Mouse (Mus musculus) limb, embryonic 13.5 days (tissue): ENCODE measurements around the gene Lamtor1. TPM values are rescaled to one million over a fixed set of nuclear protein-coding genes. Genes with fewer than 3 reads are reported as not detected.
A peak's percentile ranks its signal among the peaks of the same experiment; 100 is the strongest.

Experiments used
- ATAC-seq: fragments of 200-750 bp; cut with Nextera tagmentation; 2 replicates; pipeline ENCODE4 v1.8.0; 2017; ENCODE audit warnings: low read depth, moderate number of reproducible peaks, moderate TSS enrichment; ENCODE audit not compliant: low FRiP score
- H3K27ac ChIP-seq: fragments of 300-500 bp; sonication (generic); 2 replicates; pipeline ENCODE4 v1.5.1; 2015; ENCODE audit warnings: inconsistent platforms, mild to moderate bottlenecking, moderate library complexity
- H3K27me3 ChIP-seq: fragments of 300-500 bp; sonication (generic); 2 replicates; pipeline ENCODE4 v1.6.1; 2015; ENCODE audit warnings: mild to moderate bottlenecking, inconsistent platforms
- H3K36me3 ChIP-seq: fragments of 300-500 bp; sonication (generic); 2 replicates; pipeline ENCODE4 v1.6.1; 2015; ENCODE audit warnings: inconsistent platforms, mild to moderate bottlenecking, moderate library complexity
- H3K4me1 ChIP-seq: fragments of 300-500 bp; sonication (generic); 2 replicates; pipeline ENCODE4 v1.6.1; 2015; ENCODE audit warnings: inconsistent platforms
- H3K4me2 ChIP-seq: fragments of 300-500 bp; sonication (generic); replicated peaks from 2 replicates; pipeline ENCODE4 v1.6.1; 2015; ENCODE audit warnings: inconsistent platforms, mild to moderate bottlenecking, moderate library complexity
- H3K4me3 ChIP-seq: fragments of 300-500 bp; sonication (generic); 2 replicates; pipeline ENCODE4 v1.5.1; 2015; ENCODE audit warnings: moderate library complexity, mild to moderate bottlenecking, inconsistent platforms
- H3K9ac ChIP-seq: fragments of 300-500 bp; sonication (generic); 2 replicates; pipeline ENCODE4 v1.6.1; 2015; ENCODE audit warnings: mild to moderate bottlenecking, inconsistent platforms
- H3K9me3 ChIP-seq: fragments of 300-500 bp; sonication (generic); 2 replicates; pipeline ENCODE4 v1.6.1; 2016; ENCODE audit warnings: inconsistent platforms
- WGBS: fragments of 180-500 bp; shearing (Covaris S2); methylation state at CpG from one replicate; pipeline ENCODE4 v1.1.7; 2015; 5-methylcytosine and 5-hydroxymethylcytosine counted together
- polyA plus RNA-seq: library from polyadenylated mRNA; unstranded; fragments of >200 nt; fragmentation: Nextera tagmentation; extraction: Ambion mirVana; gene quantifications from 2 replicates; pipeline ENCODE4 v1.2.1, GENCODE M21; 2015

The Lamtor1 gene
- polyA plus RNA-seq, 1 experiment from 2014 or later = 162 TPM

DNA sequence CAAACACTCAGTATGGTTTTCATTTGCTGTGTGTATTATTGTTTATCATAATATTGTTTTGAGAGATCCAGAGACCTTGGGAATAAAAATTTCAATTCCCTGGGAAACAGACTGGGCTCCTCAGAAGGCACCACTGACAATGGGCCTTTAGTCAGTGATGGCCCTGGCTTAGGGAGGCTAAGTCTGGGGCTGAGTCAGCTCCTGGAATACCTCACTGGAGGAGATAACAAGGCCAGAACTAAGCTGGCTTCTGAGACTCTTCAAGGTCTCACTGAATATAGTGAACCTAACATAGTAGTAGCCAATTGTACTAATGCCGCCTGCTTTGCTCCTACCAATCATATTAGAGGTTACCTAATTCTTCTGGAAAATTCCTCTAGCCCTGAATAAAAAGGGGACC is 29.7 kb upstream of the Lamtor1 start:
- Histone ChIP-seq H3K4me1 (no peaks in the 10 kb centered on the region), H3K27ac (no peak overlapping the region), H3K4me2 (no peak overlapping the region), H3K9ac (no peak overlapping the region), H3K36me3 (no peaks in the 10 kb centered on the region), H3K27me3 (no peaks in the 10 kb centered on the region), H3K9me3 (no peaks in the 10 kb centered on the region), H3K4me3 (no peak overlapping the region)
- 76% methylated on average over 1 of the region's 1 CpGs for WGBS
- ATAC-seq = no peak

DNA sequence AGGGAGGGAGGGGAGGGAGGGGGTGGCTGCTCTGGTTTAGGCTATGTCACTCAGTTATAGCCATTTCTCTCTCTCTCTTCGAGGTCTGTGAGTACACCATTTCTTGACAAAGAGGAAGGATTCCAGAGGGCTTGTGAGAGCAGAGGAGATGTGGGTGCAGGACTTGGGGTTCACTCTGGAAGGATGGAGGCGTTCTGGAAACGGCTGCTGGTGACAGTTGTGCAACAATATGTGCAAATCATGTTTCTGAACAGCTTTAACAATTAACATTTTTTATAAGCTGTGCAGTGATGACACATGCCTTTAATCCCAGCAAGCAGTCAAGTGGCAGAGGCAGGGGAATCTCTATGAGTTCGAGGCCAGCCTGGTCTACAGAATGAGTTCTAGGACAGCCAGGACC is 24.8 kb upstream of the Lamtor1 start:
- H3K9me3 ChIP-seq = no peaks in the 10 kb centered on the region
- 81% methylated on average over 4 of the region's 4 CpGs for WGBS
- H3K36me3 ChIP-seq = no peaks in the 10 kb centered on the region
- H3K27me3 ChIP-seq = no peaks in the 10 kb centered on the region
- H3K4me3 ChIP-seq = no peak overlapping the region
- no peak overlapping the region for H3K4me2 ChIP-seq
- H3K4me1 ChIP-seq = no peaks in the 10 kb centered on the region
- no peak for ATAC-seq
- no peak overlapping the region for H3K27ac ChIP-seq
- no peak overlapping the region for H3K9ac ChIP-seq

DNA sequence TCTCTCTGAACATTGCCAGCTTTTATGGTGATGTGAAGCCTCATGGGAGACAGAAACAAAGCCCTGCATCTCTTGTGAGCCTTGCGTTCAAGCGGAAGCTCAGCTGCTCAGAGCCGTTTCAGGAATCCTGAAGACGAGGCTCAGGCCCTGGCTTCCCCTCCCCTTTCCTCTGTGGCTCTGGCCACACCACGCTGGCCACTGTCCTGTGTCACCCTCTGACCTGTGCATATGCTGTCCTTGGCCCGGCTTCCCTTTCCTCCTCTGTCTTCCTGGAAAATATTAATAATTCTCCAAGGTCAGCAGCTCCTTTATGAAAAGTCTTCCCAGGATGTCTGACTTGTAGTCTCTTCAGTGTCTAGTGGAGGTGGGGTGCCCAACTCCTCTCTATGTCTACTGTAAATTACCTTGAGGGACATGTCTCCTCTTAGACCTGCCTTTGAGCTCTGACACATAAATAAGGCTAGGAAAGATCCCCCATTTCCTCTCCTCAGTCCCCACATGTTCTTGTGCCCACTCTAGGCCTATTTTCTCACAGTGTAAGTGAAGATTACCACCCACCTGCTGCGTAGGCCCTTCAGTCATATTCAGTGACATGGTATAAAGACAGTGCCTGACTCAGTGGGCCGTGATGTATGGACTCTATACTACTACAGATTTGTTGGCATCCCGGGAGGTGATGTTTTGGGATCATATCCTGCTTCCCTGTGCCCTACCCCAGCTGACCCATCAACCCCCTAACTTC is 23.1 kb upstream of the Lamtor1 start:
- H3K4me3 ChIP-seq = no peak overlapping the region
- H3K36me3 ChIP-seq = no peaks in the 10 kb centered on the region
- H3K4me1 ChIP-seq = no peaks in the 10 kb centered on the region
- no peak for ATAC-seq
- no peak overlapping the region for H3K9ac ChIP-seq
- H3K27me3 ChIP-seq = no peaks in the 10 kb centered on the region
- H3K4me2 ChIP-seq = no peak overlapping the region
- 67% methylated on average over 9 of the region's 9 CpGs for WGBS
- no peaks in the 10 kb centered on the region for H3K9me3 ChIP-seq
- no peak overlapping the region for H3K27ac ChIP-seq

DNA sequence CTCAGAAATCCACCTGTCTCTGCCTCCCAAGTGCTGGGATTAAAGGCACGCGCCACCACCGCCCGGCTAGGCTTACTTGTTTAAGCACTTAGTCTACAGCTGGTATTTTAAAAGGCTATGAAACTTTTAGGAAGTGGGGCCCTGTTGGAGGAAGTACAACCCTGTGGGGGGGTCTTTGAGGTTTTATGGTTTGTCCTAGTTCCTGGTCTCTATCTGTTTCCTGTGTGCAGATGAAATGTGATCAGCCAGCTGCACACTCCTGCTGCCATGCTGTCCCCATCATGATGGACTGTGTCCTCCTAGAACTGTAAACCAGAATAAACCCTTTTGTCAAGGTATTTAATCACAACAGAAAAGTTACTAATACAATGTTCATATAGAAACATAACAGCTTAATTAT is 21.5 kb upstream of the Lamtor1 start:
- no peak for ATAC-seq
- WGBS = 89% methylated on average over 4 of the region's 4 CpGs

DNA sequence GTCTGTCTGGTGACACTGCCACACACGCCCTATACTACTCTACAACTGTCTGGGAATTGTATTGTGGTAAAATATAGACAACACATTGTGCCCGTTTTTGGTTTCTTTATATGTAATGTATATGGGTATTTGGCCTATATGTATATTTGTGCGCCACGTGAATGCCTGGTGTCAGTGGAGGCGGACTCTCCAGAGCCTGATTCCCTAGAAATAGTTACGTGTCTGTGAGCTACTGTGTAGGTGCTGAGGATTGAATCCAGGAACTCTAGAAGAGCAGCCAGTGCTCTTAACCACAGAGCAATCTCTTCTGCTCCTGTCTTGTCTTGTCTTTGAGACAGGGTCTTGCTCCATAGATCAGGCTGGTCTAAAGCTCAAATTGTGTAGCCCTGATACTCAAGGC is 19.4 kb upstream of the Lamtor1 start:
- WGBS = 85% methylated on average over 6 of the region's 6 CpGs
- Histone ChIP-seq H3K4me2 (no peak overlapping the region), H3K36me3 (no peaks in the 10 kb centered on the region), H3K27me3 (no peaks in the 10 kb centered on the region), H3K9ac (no peak overlapping the region), H3K4me1 (no peaks in the 10 kb centered on the region), H3K27ac (no peak overlapping the region), H3K4me3 (no peak overlapping the region), H3K9me3 (no peaks in the 10 kb centered on the region)
- ATAC-seq = no peak

More for the DNA sequence above, 21.5 kb upstream of the Lamtor1 start:
- no peaks in the 10 kb centered on the region for H3K4me1 ChIP-seq
- H3K9ac ChIP-seq = no peak overlapping the region
- no peak overlapping the region for H3K4me3 ChIP-seq
- no peaks in the 10 kb centered on the region for H3K9me3 ChIP-seq
- no peaks in the 10 kb centered on the region for H3K27me3 ChIP-seq
- H3K36me3 ChIP-seq = no peaks in the 10 kb centered on the region
- no peak overlapping the region for H3K27ac ChIP-seq
- H3K4me2 ChIP-seq = no peak overlapping the region

DNA sequence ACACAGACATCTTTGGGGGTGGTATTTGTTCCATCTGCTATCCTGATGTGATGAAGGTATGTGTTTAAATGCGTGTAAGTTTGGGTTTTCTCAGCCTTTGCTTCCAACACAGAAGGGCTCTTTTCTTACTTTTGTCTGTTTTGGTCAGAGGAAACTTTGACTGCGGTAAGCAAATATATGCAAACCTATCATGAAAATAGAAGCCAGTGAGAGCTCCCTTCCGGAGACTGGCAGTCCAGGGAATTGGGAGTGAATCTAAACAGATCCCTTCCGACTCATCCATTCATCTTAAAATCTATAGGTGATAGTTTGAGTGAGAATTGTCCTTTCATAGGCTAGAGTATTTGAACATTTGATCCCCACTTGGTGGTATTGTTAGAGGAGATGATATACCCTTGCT is 17.2 kb upstream of the Lamtor1 start:
- ATAC-seq = no peak
- Histone ChIP-seq H3K36me3 (no peaks in the 10 kb centered on the region), H3K4me3 (no peak overlapping the region), H3K27me3 (no peaks in the 10 kb centered on the region), H3K9ac (no peak overlapping the region), H3K9me3 (no peaks in the 10 kb centered on the region), H3K4me1 (no peaks in the 10 kb centered on the region), H3K4me2 (no peak overlapping the region), H3K27ac (no peak overlapping the region)
- 88% methylated on average over 4 of the region's 4 CpGs for WGBS

DNA sequence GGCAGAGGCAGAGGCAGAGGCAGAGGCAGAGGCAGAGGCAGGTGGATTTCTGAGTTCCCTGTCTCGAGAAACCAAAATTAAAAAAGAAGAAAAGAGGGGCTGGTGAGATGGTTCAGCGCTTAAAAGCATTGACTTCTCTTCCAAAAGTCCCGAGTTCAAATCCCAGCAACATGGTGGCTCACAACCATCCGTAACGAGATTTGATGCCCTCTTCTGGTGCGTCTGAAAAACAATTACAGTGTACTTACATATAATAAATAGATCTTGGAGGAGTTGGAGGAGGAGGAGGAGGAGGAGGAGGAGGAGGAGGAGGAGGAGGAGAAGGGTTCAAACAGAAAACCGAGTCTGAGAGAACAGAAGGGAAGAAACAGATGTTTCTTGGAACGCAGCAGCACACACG is 10.0 kb upstream of the Lamtor1 start:
- Histone ChIP-seq H3K27me3 (no peaks in the 10 kb centered on the region), H3K9me3 (no peaks in the 10 kb centered on the region), H3K27ac (peak overlapping the region; percentile 44; the same call in 1 of the 2 replicates), H3K4me2 (peak overlapping the region; percentile 63), H3K4me3 (peak overlapping the region; percentile 56), H3K36me3 (peaks cover 5% of the 10 kb centered on the region; the same call in 1 of the 2 replicates), H3K9ac (peak overlapping the region; percentile 58; the same call in 1 of the 2 replicates), H3K4me1 (peaks cover 5% of the 10 kb centered on the region; the same call in 1 of the 2 replicates)
- 33% methylated on average over 9 of the region's 9 CpGs for WGBS
- ATAC-seq = no peak

DNA sequence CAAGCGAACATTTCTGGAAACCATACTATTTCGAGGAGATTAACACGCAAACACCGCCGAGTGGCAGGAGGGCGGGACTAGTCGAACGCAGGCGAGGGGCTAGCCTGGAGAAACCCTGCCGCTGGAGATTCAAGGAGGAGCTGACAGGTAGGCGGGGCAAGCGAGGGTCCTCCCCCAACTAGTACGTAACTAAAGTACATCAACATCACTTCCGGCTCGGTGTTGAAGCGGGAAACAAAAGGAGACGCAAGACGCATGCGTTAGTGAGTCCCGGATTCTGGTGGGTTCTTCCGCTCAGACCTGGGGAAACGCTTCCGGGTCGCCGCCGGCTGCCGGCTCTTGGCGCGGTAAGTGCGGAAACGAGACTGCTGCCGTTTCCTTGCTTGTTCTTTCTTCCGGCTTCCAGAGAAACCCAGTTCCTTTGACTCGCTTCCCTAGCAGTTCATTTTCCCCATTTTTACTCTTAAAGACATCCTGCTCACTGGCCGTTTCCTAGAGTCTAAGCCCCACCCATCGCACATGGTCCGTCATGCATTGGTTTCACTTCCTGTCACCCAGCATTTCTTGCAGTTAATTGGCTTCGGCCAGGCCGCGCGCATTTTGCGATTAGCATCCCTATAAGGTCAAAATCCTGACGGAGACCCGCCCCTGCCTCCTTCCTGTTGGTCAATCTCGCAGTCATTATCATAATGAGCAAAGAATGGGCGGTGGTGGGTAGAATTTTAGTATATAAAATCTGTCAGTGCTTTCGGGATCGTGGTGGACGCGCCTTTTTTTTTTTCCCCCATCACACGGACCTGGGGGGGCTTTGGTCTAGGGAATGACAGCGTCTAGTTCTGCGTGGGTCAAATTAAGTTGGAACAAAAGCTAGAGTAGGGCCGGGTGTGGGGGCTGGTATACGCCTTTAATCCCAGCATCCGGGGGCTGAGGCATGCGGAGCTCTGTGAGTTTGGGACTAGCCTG is 9.3 kb upstream of the Lamtor1 start:
- WGBS = under 1% methylated on average over 57 of the region's 57 CpGs
- peak; percentile 98 for ATAC-seq

DNA sequence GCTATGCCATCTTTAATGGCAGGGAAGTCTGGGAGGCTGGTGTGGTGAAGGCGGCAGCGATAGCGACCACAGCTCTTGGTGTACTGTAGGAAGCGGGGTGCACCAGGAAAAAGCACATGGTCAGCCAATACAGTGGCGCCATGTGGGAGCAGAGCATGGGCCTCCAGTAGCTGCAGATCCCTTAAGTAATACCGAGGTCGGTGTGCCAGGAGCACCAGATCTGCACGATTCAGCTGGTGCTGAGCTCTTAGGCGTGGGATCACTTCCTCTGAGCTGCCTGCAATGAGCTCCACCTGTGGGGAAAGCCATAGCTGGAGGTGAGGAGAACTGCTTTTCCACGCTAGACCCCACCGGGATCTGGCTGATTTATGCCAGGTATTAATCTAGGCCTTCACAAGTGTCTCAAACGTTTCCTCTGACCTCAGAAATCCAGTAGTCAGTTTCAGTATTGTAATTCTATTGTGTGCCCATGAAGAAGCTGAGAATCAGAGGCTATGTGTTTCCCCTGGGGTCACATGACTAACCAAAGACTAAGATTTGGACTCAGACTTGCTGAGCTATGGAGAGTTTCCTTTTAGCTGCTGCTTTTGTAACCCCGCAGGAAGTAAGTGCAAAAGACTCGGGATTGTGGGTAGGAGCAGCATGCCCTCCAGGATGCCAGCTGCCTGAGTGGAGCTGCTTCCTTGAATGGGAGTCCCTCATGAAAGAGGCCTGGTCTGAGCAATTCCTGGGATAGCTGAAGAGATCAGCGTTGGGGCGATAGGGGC is 5.2 kb upstream of the Lamtor1 start:
- WGBS = 90% methylated on average over 16 of the region's 16 CpGs
- ATAC-seq = no peak
- Histone ChIP-seq H3K27ac (no peak overlapping the region), H3K9ac (peak overlapping the region; percentile 19), H3K4me3 (no peak overlapping the region), H3K36me3 (peaks cover 20% of the 10 kb centered on the region), H3K4me1 (peaks cover 9% of the 10 kb centered on the region), H3K4me2 (no peak overlapping the region), H3K9me3 (no peaks in the 10 kb centered on the region), H3K27me3 (no peaks in the 10 kb centered on the region)

More for the DNA sequence above, 9.3 kb upstream of the Lamtor1 start:
- Histone ChIP-seq H3K27me3 (no peaks in the 10 kb centered on the region), H3K4me2 (peak overlapping the region; percentile 63), H3K27ac (peak overlapping the region; percentile 93), H3K36me3 (peaks cover 10% of the 10 kb centered on the region; the same call in 1 of the 2 replicates), H3K9ac (peak overlapping the region; percentile 58), H3K4me3 (peak overlapping the region; percentile 56), H3K9me3 (no peaks in the 10 kb centered on the region), H3K4me1 (peaks cover 5% of the 10 kb centered on the region; the same call in 1 of the 2 replicates)

DNA sequence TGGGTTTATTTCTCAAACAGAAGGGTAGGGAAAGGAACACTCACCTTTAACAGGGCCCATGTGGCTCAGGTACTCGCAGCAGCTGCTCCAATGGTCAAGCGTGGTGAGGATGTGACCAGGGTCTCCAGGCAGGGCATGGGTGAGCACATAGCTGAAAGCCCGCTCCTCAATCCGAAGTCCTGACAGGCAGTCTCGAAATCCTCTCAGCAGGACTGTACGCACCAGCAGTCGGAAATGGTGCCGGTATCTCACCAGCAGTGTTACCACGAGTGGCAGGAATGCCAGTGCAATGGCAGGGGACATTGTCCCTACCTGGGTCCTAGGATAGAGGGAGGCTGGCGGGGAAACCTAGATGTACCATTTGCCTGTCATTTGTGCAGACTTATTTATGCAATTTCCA is 3.7 kb upstream of the Lamtor1 start:
- Histone ChIP-seq H3K27me3 (no peaks in the 10 kb centered on the region), H3K4me3 (no peak overlapping the region), H3K27ac (no peak overlapping the region), H3K4me2 (no peak overlapping the region), H3K9me3 (no peaks in the 10 kb centered on the region), H3K4me1 (peaks cover 16% of the 10 kb centered on the region), H3K9ac (no peak overlapping the region), H3K36me3 (peaks cover 20% of the 10 kb centered on the region)
- WGBS = 90% methylated on average over 10 of the region's 10 CpGs
- no peak for ATAC-seq

DNA sequence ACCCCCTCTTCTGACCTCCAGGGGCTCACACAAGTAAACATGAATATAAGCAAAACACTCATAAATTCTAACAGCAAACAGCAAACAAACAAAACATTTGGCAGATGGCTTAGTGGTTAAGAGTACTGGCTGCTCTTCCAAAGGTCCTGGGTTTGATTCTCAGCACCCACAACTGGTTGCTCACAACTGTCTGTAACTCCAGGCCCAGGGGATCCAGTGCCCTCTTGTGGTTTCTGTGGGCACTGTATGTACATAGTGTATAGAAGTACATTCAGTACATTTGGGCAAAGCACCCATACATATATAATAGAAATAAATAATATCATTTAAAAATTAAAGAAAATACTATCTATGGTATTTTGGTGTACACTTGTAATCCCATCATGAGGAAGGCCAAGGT is 2.9 kb upstream of the Lamtor1 start:
- Histone ChIP-seq H3K27me3 (no peaks in the 10 kb centered on the region), H3K9ac (no peak overlapping the region), H3K4me2 (no peak overlapping the region), H3K9me3 (no peaks in the 10 kb centered on the region), H3K4me3 (no peak overlapping the region), H3K4me1 (peaks cover 16% of the 10 kb centered on the region), H3K36me3 (peaks cover 20% of the 10 kb centered on the region), H3K27ac (no peak overlapping the region)
- ATAC-seq = no peak

DNA sequence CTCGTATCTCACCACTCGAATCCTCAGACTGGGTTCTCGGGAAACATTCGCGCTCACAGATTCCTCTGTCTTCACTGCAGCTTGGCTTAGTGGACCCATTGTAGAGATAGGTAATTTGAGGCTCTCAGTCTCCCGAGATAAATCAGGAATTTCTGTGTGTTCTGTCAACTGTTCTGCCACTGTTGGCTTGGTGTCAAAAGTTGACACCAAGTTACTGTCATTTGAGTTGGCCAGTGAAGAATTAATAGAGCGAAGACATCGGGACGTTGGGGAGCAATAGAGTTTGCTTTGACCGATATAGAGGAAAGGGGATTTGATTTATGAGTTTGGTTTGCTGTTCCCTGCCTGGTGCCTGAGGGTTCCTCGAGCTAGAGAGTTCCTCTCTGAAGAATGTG is 580 bp downstream of the Lamtor1 start, which contains the start of gene Tomt:
Gene Tomt, minus strand, starts transcription at position 73 of the 395 bp plus-strand sequence.
- no peaks in the 10 kb centered on the region for H3K9me3 ChIP-seq
- H3K4me1 ChIP-seq = peaks cover 16% of the 10 kb centered on the region
- ATAC-seq = no peak
- H3K4me3 ChIP-seq = peak within 1 kb of the TSS; percentile 81
- peaks cover 30% of the 10 kb centered on the region for H3K36me3 ChIP-seq
- H3K27ac ChIP-seq = peak within 1 kb of the TSS; percentile 95
- no peaks in the 10 kb centered on the region for H3K27me3 ChIP-seq
- H3K4me2 ChIP-seq = peak within 1 kb of the TSS; percentile 82
- WGBS = 11% methylated on average over 11 of the region's 11 CpGs
- peak within 1 kb of the TSS; percentile 88 for H3K9ac ChIP-seq
